Mouse (Mus musculus) stomach, embryonic 16.5 days (tissue): ENCODE measurements around the gene Prss32. TPM values are rescaled to one million over a fixed set of nuclear protein-coding genes. Genes with fewer than 3 reads are reported as not detected.

Experiments
- ATAC-seq: fragments of 200-750 bp; cut with Nextera tagmentation; 2 replicates; pipeline ENCODE4 v1.8.0; 2017; ENCODE audit warnings: moderate number of reproducible peaks, moderate TSS enrichment; ENCODE audit not compliant: insufficient read depth, low FRiP score
- H3K27ac ChIP-seq: fragments of 300-500 bp; sonication (generic); 2 replicates; pipeline ENCODE4 v1.5.1; 2014; ENCODE audit warnings: low read length
- H3K27me3 ChIP-seq: fragments of 300-500 bp; sonication (generic); 2 replicates; pipeline ENCODE4 v1.6.1; 2014; ENCODE audit warnings: low read length, control low read depth, mixed read lengths; ENCODE audit not compliant: control insufficient read depth, insufficient read depth
- H3K36me3 ChIP-seq: fragments of 300-500 bp; sonication (generic); 2 replicates; pipeline ENCODE4 v1.6.1; 2014; ENCODE audit warnings: low read length; ENCODE audit not compliant: control insufficient read depth, insufficient read depth
- H3K4me1 ChIP-seq: fragments of 300-500 bp; sonication (generic); 2 replicates; pipeline ENCODE4 v1.6.1; 2014; ENCODE audit warnings: low read length, control low read depth, mixed read lengths; ENCODE audit not compliant: control insufficient read depth, insufficient read depth
- H3K4me2 ChIP-seq: fragments of 300-500 bp; sonication (generic); 2 replicates; pipeline ENCODE4 v1.6.1; 2014; ENCODE audit warnings: low read depth, low read length, mixed read lengths
- H3K4me3 ChIP-seq: fragments of 300-500 bp; sonication (generic); replicated peaks from 2 replicates; pipeline ENCODE4 v1.5.1; 2014; ENCODE audit warnings: mild to moderate bottlenecking, low read length
- H3K9ac ChIP-seq: fragments of 300-500 bp; sonication (generic); 2 replicates; pipeline ENCODE4 v1.6.1; 2014; ENCODE audit warnings: low read length
- H3K9me3 ChIP-seq: fragments of 300-500 bp; sonication (generic); replicated peaks from 2 replicates; pipeline ENCODE4 v1.6.1; 2016; ENCODE audit warnings: low read length, control low read depth; ENCODE audit not compliant: control insufficient read depth
- WGBS: fragments of 180-500 bp; shearing (Covaris S2); extraction: QIAGEN DNeasy Blood & Tissue Kit; methylation state at CpG from one replicate; pipeline ENCODE4 v1.1.7; 2014; 5-methylcytosine and 5-hydroxymethylcytosine counted together
- polyA plus RNA-seq: library from polyadenylated mRNA; unstranded; fragments of >200 nt; fragmentation: Nextera tagmentation; extraction: Ambion mirVana; gene quantifications from 2 replicates; pipeline ENCODE4 v1.2.1, GENCODE M21; 2015

Gene Prss32
- polyA plus RNA-seq, 1 experiment from 2014 or later = 7.8 TPM

GRCm38 (mm10) chr17:23853292-23853691, 9.6 kb downstream of the Prss32 start:
- Histone ChIP-seq H3K27me3 (no peaks in the 10 kb centered on the region), H3K36me3 (no peaks in the 10 kb centered on the region), H3K9me3 (no peaks in the 10 kb centered on the region), H3K9ac (no peak overlapping the region), H3K4me3 (no peak overlapping the region), H3K27ac (no peak overlapping the region; the same call in 1 of the 2 replicates), H3K4me1 (no peaks in the 10 kb centered on the region), H3K4me2 (no peak overlapping the region)
- 0 out of 2 replicates have a peak, but pooled peaks have one; percentile 30 for ATAC-seq
- 38% methylated on average over 5 of the region's 5 CpGs for WGBS

- H3K27ac ChIP-seq = no peak overlapping the region
- H3K36me3 ChIP-seq = no peaks in the 10 kb centered on the region
- no peak overlapping the region for H3K4me3 ChIP-seq
- 88% methylated on average over 10 of the region's 10 CpGs for WGBS
- H3K4me1 ChIP-seq = peaks cover 2% of the 10 kb centered on the region; the same call in 1 of the 2 replicates
- no peak overlapping the region for H3K4me2 ChIP-seq
- ATAC-seq = no peak
- H3K9ac ChIP-seq = no peak overlapping the region
- H3K27me3 ChIP-seq = no peaks in the 10 kb centered on the region
- H3K9me3 ChIP-seq = no peaks in the 10 kb centered on the region
Measured at GRCm38 (mm10) chr17:23854229-23854765, 10.6 kb downstream of the Prss32 start.

GRCm38 (mm10) chr17:23857193-23857592, 13.5 kb downstream of the Prss32 start:
- H3K4me2 ChIP-seq = no peak overlapping the region
- H3K4me1 ChIP-seq = peaks cover 2% of the 10 kb centered on the region; the same call in 1 of the 2 replicates
- no peak overlapping the region for H3K27ac ChIP-seq
- 87% methylated on average over 6 of the region's 6 CpGs for WGBS
- H3K4me3 ChIP-seq = no peak overlapping the region
- no peaks in the 10 kb centered on the region for H3K9me3 ChIP-seq
- H3K27me3 ChIP-seq = no peaks in the 10 kb centered on the region
- no peaks in the 10 kb centered on the region for H3K36me3 ChIP-seq
- H3K9ac ChIP-seq = no peak overlapping the region
- no peak for ATAC-seq

- H3K4me1 ChIP-seq = peaks cover 2% of the 10 kb centered on the region; the same call in 1 of the 2 replicates
- H3K9ac ChIP-seq = no peak overlapping the region
- peak overlapping the region; percentile 51 for H3K27ac ChIP-seq
- 42% methylated on average over 2 of the region's 2 CpGs for WGBS
- H3K4me2 ChIP-seq = no peak overlapping the region
- ATAC-seq = peak; percentile 71; the same call in 1 of the 2 replicates
- H3K4me3 ChIP-seq = no peak overlapping the region
- no peaks in the 10 kb centered on the region for H3K27me3 ChIP-seq
- H3K36me3 ChIP-seq = no peaks in the 10 kb centered on the region
- no peaks in the 10 kb centered on the region for H3K9me3 ChIP-seq
Measured at GRCm38 (mm10) chr17:23857913-23858312, 14.3 kb downstream of the Prss32 start.

- no peak overlapping the region for H3K9ac ChIP-seq
- WGBS = 76% methylated on average over 4 of the region's 4 CpGs
- peaks cover 2% of the 10 kb centered on the region; the same call in 1 of the 2 replicates for H3K4me1 ChIP-seq
- H3K27ac ChIP-seq = no peak overlapping the region
- H3K4me3 ChIP-seq = no peak overlapping the region
- no peak overlapping the region for H3K4me2 ChIP-seq
- no peaks in the 10 kb centered on the region for H3K27me3 ChIP-seq
- H3K36me3 ChIP-seq = no peaks in the 10 kb centered on the region
- no peak for ATAC-seq
- H3K9me3 ChIP-seq = 0 out of 2 replicates have a peak, but pooled peaks cover 4% of the 10 kb centered on the region
Measured at GRCm38 (mm10) chr17:23862926-23863325, 19.3 kb downstream of the Prss32 start.

GRCm38 (mm10) chr17:23867756-23868155, 24.1 kb downstream of the Prss32 start, which contains the start of gene Prss21:
Prss21 (plus strand) TSS chr17:23868056.
- no peaks in the 10 kb centered on the region for H3K4me1 ChIP-seq
- H3K9me3 ChIP-seq = 0 out of 2 replicates have a peak, but pooled peaks cover 4% of the 10 kb centered on the region
- H3K4me2 ChIP-seq = no peak within 1 kb of the TSS
- H3K4me3 ChIP-seq = no peak within 1 kb of the TSS
- no peaks in the 10 kb centered on the region for H3K36me3 ChIP-seq
- 82% methylated on average over 15 of the region's 15 CpGs for WGBS
- ATAC-seq = no peak
- H3K9ac ChIP-seq = no peak within 1 kb of the TSS
- H3K27me3 ChIP-seq = no peaks in the 10 kb centered on the region
- no peak within 1 kb of the TSS for H3K27ac ChIP-seq

- no peak overlapping the region for H3K4me3 ChIP-seq
- WGBS = 82% methylated on average over 11 of the region's 11 CpGs
Measured at GRCm38 (mm10) chr17:23868513-23868912, 24.9 kb downstream of the Prss32 start.

GRCm38 (mm10) chr17:23873884-23874856, 30.5 kb downstream of the Prss32 start:
- Histone ChIP-seq H3K4me1 (no peaks in the 10 kb centered on the region), H3K9me3 (no peaks in the 10 kb centered on the region), H3K27me3 (no peaks in the 10 kb centered on the region), H3K27ac (no peak overlapping the region), H3K9ac (no peak overlapping the region), H3K4me2 (no peak overlapping the region), H3K4me3 (no peak overlapping the region), H3K36me3 (no peaks in the 10 kb centered on the region)
- ATAC-seq = no peak
- 40% methylated on average over 8 of the region's 8 CpGs for WGBS

More at GRCm38 (mm10) chr17:23868513-23868912, 24.9 kb downstream of the Prss32 start:
- Histone ChIP-seq H3K36me3 (no peaks in the 10 kb centered on the region), H3K9ac (no peak overlapping the region), H3K4me2 (no peak overlapping the region), H3K27me3 (no peaks in the 10 kb centered on the region), H3K27ac (no peak overlapping the region), H3K4me1 (no peaks in the 10 kb centered on the region), H3K9me3 (0 out of 2 replicates have a peak, but pooled peaks cover 4% of the 10 kb centered on the region)
- ATAC-seq = no peak

GRCm38 (mm10) chr17:23876741-23877140, 33.1 kb downstream of the Prss32 start:
- peak; percentile 68; the same call in 1 of the 2 replicates for ATAC-seq
- Histone ChIP-seq H3K4me2 (no peak overlapping the region), H3K27ac (no peak overlapping the region), H3K4me3 (no peak overlapping the region), H3K9ac (no peak overlapping the region), H3K4me1 (no peaks in the 10 kb centered on the region), H3K36me3 (no peaks in the 10 kb centered on the region), H3K9me3 (no peaks in the 10 kb centered on the region), H3K27me3 (no peaks in the 10 kb centered on the region)
- WGBS = 54% methylated on average over 3 of the region's 3 CpGs
